Mouse (Mus musculus): Measurements from ENCODE around the gene Nxt2. TPM values are rescaled to one million over a fixed set of nuclear protein-coding genes. Genes with fewer than 3 reads are reported as not detected.
"Not testable (repeated sequence)": the region's sequence is repeated elsewhere in the genome, so short reads cannot be mapped to it uniquely, and the experiment has no call there.

Nxt2 gene
- polyA plus RNA-seq, 1 experiment from 2014 or later = 21.6 TPM

DNA sequence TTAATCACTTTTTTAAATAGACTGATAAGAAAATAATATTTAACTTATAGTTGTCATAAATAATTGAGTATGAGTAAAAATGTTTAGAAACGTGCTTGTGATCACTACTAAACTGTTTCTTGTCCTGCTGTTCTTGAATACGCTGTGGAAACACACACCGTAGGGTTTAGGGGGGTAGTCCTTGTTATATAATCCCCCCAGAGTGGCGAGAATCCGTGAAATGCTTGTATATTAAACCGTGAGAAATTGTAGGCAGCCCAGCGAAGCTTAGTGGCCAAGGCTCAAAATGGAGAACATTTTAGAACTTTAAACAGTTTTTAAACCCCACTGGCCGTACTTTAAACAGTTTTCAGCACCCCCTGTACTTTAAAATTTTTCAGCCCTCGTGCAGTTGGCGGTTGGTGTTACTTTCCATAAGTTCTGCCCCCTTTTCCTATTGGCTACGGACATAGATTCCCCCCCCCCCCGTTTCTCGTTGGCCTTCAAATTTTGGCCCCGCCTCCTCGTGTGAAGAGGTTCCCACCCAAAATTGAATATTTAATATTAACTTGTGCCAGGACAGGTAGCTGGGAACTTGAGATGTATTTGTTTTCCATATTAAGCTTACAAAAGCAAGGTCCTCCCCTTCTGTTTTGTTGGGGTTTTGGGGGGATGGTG is 956 bp downstream of the Nxt2 start:
- 16% methylated on average over 15 of the region's 15 CpGs for WGBS
- peak; percentile 69 for ATAC-seq

DNA sequence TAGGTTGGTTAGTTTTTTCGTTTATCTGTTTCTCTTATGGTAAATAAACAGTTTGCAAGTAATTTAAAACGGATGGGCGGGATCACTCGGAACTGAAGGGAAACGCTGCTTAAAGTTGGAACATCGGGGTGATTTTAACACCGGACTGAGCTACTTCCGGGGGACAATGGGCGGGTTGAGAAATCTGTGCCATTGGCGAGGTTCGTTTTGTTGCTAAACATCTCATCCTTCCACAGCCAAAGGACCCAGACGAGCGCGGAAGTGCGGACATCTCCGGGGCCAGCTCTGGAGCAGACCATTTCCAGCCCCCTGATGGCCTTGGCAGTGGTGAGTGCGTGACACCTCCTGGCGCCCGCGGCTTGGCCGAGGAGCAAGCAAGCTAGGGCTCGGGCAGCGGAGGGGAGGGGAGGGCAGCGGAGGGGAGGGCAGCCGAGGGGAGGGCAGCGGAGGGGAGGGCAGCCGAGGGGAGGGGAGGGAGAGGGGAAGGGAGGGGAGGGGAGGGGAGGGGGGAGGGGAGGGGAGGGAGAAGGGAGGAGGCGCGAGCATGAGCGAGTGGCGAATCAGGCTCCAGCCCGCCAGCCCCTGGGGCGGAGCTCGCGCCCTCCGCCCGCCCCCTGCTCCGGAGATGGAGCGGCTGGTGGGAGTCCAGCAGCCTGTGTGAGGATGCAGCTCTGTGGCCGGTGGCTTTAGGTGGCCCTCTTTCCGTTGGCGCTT is 1.6 kb downstream of the Nxt2 start:
- no peaks in the 10 kb centered on the region for H3K9me3 ChIP-seq (replicated peaks; ENCODE audit: control insufficient read depth, low read length, poor library complexity, severe bottlenecking)
- H3K4me2 ChIP-seq (ENCODE audit: low read length) = peak overlapping the region; percentile 57
- peak; percentile 99 for ATAC-seq
- H3K27ac ChIP-seq (ENCODE audit: low read length) = peak overlapping the region; percentile 87
- H3K9ac ChIP-seq (ENCODE audit: low read depth, low read length) = peak overlapping the region; percentile 65
- peak overlapping the region; percentile 52 for H3K4me3 ChIP-seq (ENCODE audit: low read depth, low read length)
- no peaks in the 10 kb centered on the region for H3K4me1 ChIP-seq (ENCODE audit: control insufficient read depth, insufficient read depth, low read length)
- WGBS = 20% methylated on average over 34 of the region's 42 CpGs
- H3K27me3 ChIP-seq (ENCODE audit: control insufficient read depth, insufficient read depth, low read depth, low read length) = no peaks in the 10 kb centered on the region
- H3K36me3 ChIP-seq (ENCODE audit: control insufficient read depth, insufficient read depth, low read length) = no peaks in the 10 kb centered on the region

More for the DNA sequence above, 956 bp downstream of the Nxt2 start:
- no peaks in the 10 kb centered on the region for H3K4me1 ChIP-seq (ENCODE audit: control insufficient read depth, insufficient read depth, low read length)
- no peak overlapping the region for H3K9ac ChIP-seq (ENCODE audit: low read depth, low read length)
- no peaks in the 10 kb centered on the region for H3K27me3 ChIP-seq (ENCODE audit: control insufficient read depth, insufficient read depth, low read depth, low read length)
- H3K4me3 ChIP-seq (ENCODE audit: low read depth, low read length) = peak overlapping the region; percentile 52
- H3K27ac ChIP-seq (ENCODE audit: low read length) = peak overlapping the region; percentile 87
- H3K9me3 ChIP-seq (replicated peaks; ENCODE audit: control insufficient read depth, low read length, poor library complexity, severe bottlenecking) = no peaks in the 10 kb centered on the region
- no peaks in the 10 kb centered on the region for H3K36me3 ChIP-seq (ENCODE audit: control insufficient read depth, insufficient read depth, low read length)
- H3K4me2 ChIP-seq (ENCODE audit: low read length) = peak overlapping the region; percentile 57

- H3K4me2 ChIP-seq (ENCODE audit: low read length) = peak overlapping the region; percentile 50
- no peaks in the 10 kb centered on the region for H3K36me3 ChIP-seq (ENCODE audit: control insufficient read depth, insufficient read depth, low read length)
- no peak overlapping the region for H3K27ac ChIP-seq (ENCODE audit: low read length)
- H3K4me3 ChIP-seq (ENCODE audit: low read depth, low read length) = peak overlapping the region; percentile 52
- H3K27me3 ChIP-seq (ENCODE audit: control insufficient read depth, insufficient read depth, low read depth, low read length) = no peaks in the 10 kb centered on the region
- H3K4me1 ChIP-seq (ENCODE audit: control insufficient read depth, insufficient read depth, low read length) = no peaks in the 10 kb centered on the region
- H3K9ac ChIP-seq (ENCODE audit: low read depth, low read length) = 0 out of 2 replicates have a peak overlapping the region, but pooled peaks have one; percentile 44
- ATAC-seq = 0 out of 2 replicates have a peak, but pooled peaks have one; percentile 23
- WGBS = 29% methylated on average over 7 of the region's 7 CpGs
- H3K9me3 ChIP-seq (replicated peaks; ENCODE audit: control insufficient read depth, low read length, poor library complexity, severe bottlenecking) = no peaks in the 10 kb centered on the region
Observed at GRCm38 (mm10) chrX:142228769-142229158, 2.2 kb downstream of the Nxt2 start.

- ATAC-seq; H3K36me3 ChIP-seq (ENCODE audit: control insufficient read depth, insufficient read depth, low read length): not testable (repeated sequence)
Observed at GRCm38 (mm10) chrX:142236146-142236545, 9.6 kb downstream of the Nxt2 start.

GRCm38 (mm10) chrX:142237101-142237500 is 10.5 kb downstream of the Nxt2 start:
- no peaks in the 10 kb centered on the region for H3K4me1 ChIP-seq (ENCODE audit: control insufficient read depth, insufficient read depth, low read length)
- no peak for ATAC-seq
- no peak overlapping the region for H3K4me3 ChIP-seq (ENCODE audit: low read depth, low read length)
- WGBS = 42% methylated on average over 2 of the region's 2 CpGs
- H3K27me3 ChIP-seq (ENCODE audit: control insufficient read depth, insufficient read depth, low read depth, low read length) = no peaks in the 10 kb centered on the region
- H3K9me3 ChIP-seq (replicated peaks; ENCODE audit: control insufficient read depth, low read length, poor library complexity, severe bottlenecking) = no peaks in the 10 kb centered on the region
- no peak overlapping the region for H3K4me2 ChIP-seq (ENCODE audit: low read length)
- H3K36me3 ChIP-seq (ENCODE audit: control insufficient read depth, insufficient read depth, low read length) = no peaks in the 10 kb centered on the region
- no peak overlapping the region for H3K27ac ChIP-seq (ENCODE audit: low read length)
- H3K9ac ChIP-seq (ENCODE audit: low read depth, low read length) = no peak overlapping the region

More at GRCm38 (mm10) chrX:142236146-142236545, 9.6 kb downstream of the Nxt2 start:
- H3K4me2 ChIP-seq (ENCODE audit: low read length); H3K4me3 ChIP-seq (ENCODE audit: low read depth, low read length); H3K9me3 ChIP-seq (replicated peaks; ENCODE audit: control insufficient read depth, low read length, poor library complexity, severe bottlenecking); H3K27ac ChIP-seq (ENCODE audit: low read length); H3K9ac ChIP-seq (ENCODE audit: low read depth, low read length); H3K4me1 ChIP-seq (ENCODE audit: control insufficient read depth, insufficient read depth, low read length); H3K27me3 ChIP-seq (ENCODE audit: control insufficient read depth, insufficient read depth, low read depth, low read length): not testable (repeated sequence)
- WGBS = 89% methylated on average over 1 of the region's 1 CpGs

DNA sequence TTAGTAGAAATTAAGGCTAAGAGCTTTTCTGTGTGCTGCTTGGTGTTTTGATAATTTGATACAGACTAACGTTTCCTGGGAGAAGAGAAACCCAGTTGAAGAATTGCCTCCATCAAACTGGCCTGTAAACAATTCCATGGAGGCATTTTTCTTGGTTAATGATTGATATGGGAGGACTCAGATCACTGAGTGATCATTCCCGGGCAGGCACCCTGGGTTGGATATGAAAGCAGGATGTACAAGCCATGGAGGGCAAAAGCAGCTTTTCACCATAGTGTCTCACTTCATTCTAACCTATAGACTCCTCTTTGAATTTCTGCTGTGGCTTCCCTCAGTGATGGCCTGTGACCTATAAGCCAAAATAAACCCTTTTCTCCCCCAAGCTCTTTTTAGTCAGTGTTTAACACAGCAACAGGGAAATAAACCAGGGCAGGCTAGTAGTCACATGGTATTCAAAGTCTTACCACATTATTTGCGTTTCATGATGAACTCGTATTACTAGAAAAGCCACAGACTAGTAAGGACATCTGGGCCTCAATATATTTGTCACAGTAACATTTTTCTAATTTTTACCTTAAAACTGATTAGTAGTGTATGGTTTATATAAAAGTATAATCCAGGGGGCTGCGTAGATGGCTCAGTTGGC is 19.2 kb downstream of the Nxt2 start:
- H3K9me3 ChIP-seq (replicated peaks; ENCODE audit: control insufficient read depth, low read length, poor library complexity, severe bottlenecking) = no peaks in the 10 kb centered on the region
- no peaks in the 10 kb centered on the region for H3K4me1 ChIP-seq (ENCODE audit: control insufficient read depth, insufficient read depth, low read length)
- no peak overlapping the region for H3K4me3 ChIP-seq (ENCODE audit: low read depth, low read length)
- H3K4me2 ChIP-seq (ENCODE audit: low read length) = no peak overlapping the region
- H3K36me3 ChIP-seq (ENCODE audit: control insufficient read depth, insufficient read depth, low read length) = no peaks in the 10 kb centered on the region
- H3K9ac ChIP-seq (ENCODE audit: low read depth, low read length) = no peak overlapping the region
- 85% methylated on average over 5 of the region's 5 CpGs for WGBS
- no peaks in the 10 kb centered on the region; the same call in 1 of the 2 replicates for H3K27me3 ChIP-seq (ENCODE audit: control insufficient read depth, insufficient read depth, low read depth, low read length)
- no peak for ATAC-seq
- H3K27ac ChIP-seq (ENCODE audit: low read length) = no peak overlapping the region

GRCm38 (mm10) chrX:142250008-142250736 is 23.6 kb downstream of the Nxt2 start:
- no peak overlapping the region for H3K27ac ChIP-seq (ENCODE audit: low read length)
- no peak for ATAC-seq
- no peaks in the 10 kb centered on the region; the same call in 1 of the 2 replicates for H3K27me3 ChIP-seq (ENCODE audit: control insufficient read depth, insufficient read depth, low read depth, low read length)
- 86% methylated on average over 7 of the region's 7 CpGs for whole genome bisulfite sequencing
- H3K4me2 ChIP-seq (ENCODE audit: low read length) = no peak overlapping the region
- no peaks in the 10 kb centered on the region for H3K4me1 ChIP-seq (ENCODE audit: control insufficient read depth, insufficient read depth, low read length)
- H3K9me3 ChIP-seq (replicated peaks; ENCODE audit: control insufficient read depth, low read length, poor library complexity, severe bottlenecking) = no peaks in the 10 kb centered on the region
- no peak overlapping the region for H3K4me3 ChIP-seq (ENCODE audit: low read depth, low read length)
- H3K36me3 ChIP-seq (ENCODE audit: control insufficient read depth, insufficient read depth, low read length) = no peaks in the 10 kb centered on the region
- no peak overlapping the region for H3K9ac ChIP-seq (ENCODE audit: low read depth, low read length)

DNA sequence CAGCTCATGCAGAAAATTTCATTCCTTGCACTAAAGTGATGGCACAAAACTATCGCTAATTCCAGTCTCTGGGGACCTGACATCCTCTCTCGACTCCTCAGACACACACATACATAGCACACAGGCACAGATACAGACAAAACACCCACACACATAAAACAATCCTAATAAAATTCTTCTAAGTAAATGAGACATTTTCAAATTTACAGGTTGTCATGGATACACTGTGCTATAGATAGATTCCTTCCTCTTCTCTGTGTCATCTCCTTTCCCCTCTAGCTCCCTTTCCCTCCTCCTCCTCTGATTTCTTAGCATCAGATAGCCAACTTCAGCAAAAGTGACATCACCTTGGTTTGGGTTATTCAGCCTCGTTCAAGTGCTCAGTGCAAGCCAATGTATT is 49.5 kb downstream of the Nxt2 start:
- H3K4me1 ChIP-seq (ENCODE audit: control insufficient read depth, insufficient read depth, low read length) = no peaks in the 10 kb centered on the region
- WGBS = 68% methylated on average over 3 of the region's 3 CpGs
- no peak overlapping the region for H3K27ac ChIP-seq (ENCODE audit: low read length)
- H3K4me3 ChIP-seq (ENCODE audit: low read depth, low read length) = no peak overlapping the region
- H3K36me3 ChIP-seq (ENCODE audit: control insufficient read depth, insufficient read depth, low read length) = no peaks in the 10 kb centered on the region
- H3K9me3 ChIP-seq (replicated peaks; ENCODE audit: control insufficient read depth, low read length, poor library complexity, severe bottlenecking) = no peaks in the 10 kb centered on the region
- peaks cover 4% of the 10 kb centered on the region for H3K27me3 ChIP-seq (ENCODE audit: control insufficient read depth, insufficient read depth, low read depth, low read length)
- H3K4me2 ChIP-seq (ENCODE audit: low read length) = no peak overlapping the region
- ATAC-seq = no peak
- no peak overlapping the region for H3K9ac ChIP-seq (ENCODE audit: low read depth, low read length)

Measured in midbrain, embryonic 16.5 days (tissue).